Mouse (Mus musculus): ENCODE measurements around the gene Bcl2l15. TPM values are rescaled to one million over a fixed set of nuclear protein-coding genes. Genes with fewer than 3 reads are reported as not detected.
A peak's percentile ranks its signal among the peaks of the same experiment; 100 is the strongest.
"Not testable (repeated sequence)": the region's sequence is repeated elsewhere in the genome, so short reads cannot be mapped to it uniquely, and the experiment has no call there.

Bcl2l15 gene
- total and polyA plus RNA-seq, 3 experiments = 0.11 TPM; not detected in 2

GRCm38 (mm10) chr3:103791230-103792110 is 40.9 kb upstream of the Bcl2l15 start, which contains the start of gene Hipk1 (continued):
- TF ChIP-seq TAL1 (IDR thresholded peaks at IDR 0.05; ENCODE audit: low read length) (peak; percentile 19; the same call in 1 of the 2 replicates), POLR2A (IDR thresholded peaks at IDR 0.05; ENCODE audit: control insufficient read depth in 1 of 2, insufficient read depth in 1 of 2, low read depth in 1 of 2, low read length in 2 of 2, poor library complexity in 1 of 2) (peak; percentile 71 to 84), USF1 (IDR thresholded peaks at IDR 0.05; ENCODE audit: low read depth, low read length) (no peak), MAZ (IDR thresholded peaks at IDR 0.05; ENCODE audit: low read depth, low read length) (peak; percentile 93), NELFE (IDR thresholded peaks at IDR 0.05; ENCODE audit: low read depth, low read length) (peak; percentile 63)

- Histone ChIP-seq H3K79me2 (ENCODE audit: control insufficient read depth, insufficient read depth, low read length, poor library complexity) (peaks cover 35% of the 10 kb centered on the region), H3K9ac (ENCODE audit: control insufficient read depth, low read depth, low read length, poor library complexity, severe bottlenecking) (peak overlapping the region; percentile 92), H3K4me3 (ENCODE audit: control insufficient read depth in 1 of 2, insufficient read depth in 1 of 2, low read depth in 2 of 2, low read length in 2 of 2) (peak overlapping the region; percentile 56 to 75), H3K36me3 (ENCODE audit: control insufficient read depth in 1 of 2, insufficient read depth in 2 of 2, low read length in 2 of 2) (peaks cover 0 to 31% of the 10 kb centered on the region in 2 experiments; a peak in 2 of 4 replicates), H3K27ac (ENCODE audit: control insufficient read depth, low read depth, low read length) (peak overlapping the region; percentile 87), H3K4me1 (ENCODE audit: control insufficient read depth in 1 of 2, insufficient read depth in 2 of 2, low read length in 2 of 2) (peaks cover 13 to 18% of the 10 kb centered on the region in 2 experiments)
- TF ChIP-seq MAFK (IDR thresholded peaks at IDR 0.05; ENCODE audit: borderline replicate concordance, low read depth, low read length) = 0 out of 2 replicates have a peak, but pooled peaks have one; percentile 2
- TF ChIP-seq TBP (IDR thresholded peaks at IDR 0.05; ENCODE audit: low read depth, low read length) = peak; percentile 95
- not testable (repeated sequence) for H3K9me3 ChIP-seq (replicated peaks; ENCODE audit: insufficient read depth, low read length); H3K27me3 ChIP-seq (ENCODE audit: control insufficient read depth in 1 of 2, insufficient read depth in 2 of 2, low read length in 2 of 2); DNase-seq (ENCODE audit: low read depth, low spot score)
Observed at GRCm38 (mm10) chr3:103792111-103792406, 40.3 kb upstream of the Bcl2l15 start.

GRCm38 (mm10) chr3:103792566-103792965 is 39.8 kb upstream of the Bcl2l15 start:
- Histone ChIP-seq H3K9me3 (replicated peaks; ENCODE audit: insufficient read depth, low read length) (no peaks in the 10 kb centered on the region), H3K27ac (ENCODE audit: control insufficient read depth, low read depth, low read length) (peak overlapping the region; percentile 87; the same call in 1 of the 2 replicates), H3K79me2 (ENCODE audit: control insufficient read depth, insufficient read depth, low read length, poor library complexity) (peaks cover 30% of the 10 kb centered on the region), H3K4me3 (ENCODE audit: control insufficient read depth in 1 of 2, insufficient read depth in 1 of 2, low read depth in 2 of 2, low read length in 2 of 2) (peak overlapping the region in 1 of 2 experiments; percentile 4; a peak in 1 of 4 replicates), H3K9ac (ENCODE audit: control insufficient read depth, low read depth, low read length, poor library complexity, severe bottlenecking) (0 out of 2 replicates have a peak overlapping the region, but pooled peaks have one; percentile 17), H3K4me1 (ENCODE audit: control insufficient read depth in 1 of 2, insufficient read depth in 2 of 2, low read length in 2 of 2) (peaks cover 13 to 18% of the 10 kb centered on the region in 2 experiments), H3K36me3 (ENCODE audit: control insufficient read depth in 1 of 2, insufficient read depth in 2 of 2, low read length in 2 of 2) (peaks cover 0 to 31% of the 10 kb centered on the region in 2 experiments; a peak in 2 of 4 replicates), H3K27me3 (ENCODE audit: control insufficient read depth in 1 of 2, insufficient read depth in 2 of 2, low read length in 2 of 2) (no peaks in the 10 kb centered on the region)
- TF ChIP-seq JUND (IDR thresholded peaks at IDR 0.05; ENCODE audit: low read depth, low read length) (no peak), NELFE (IDR thresholded peaks at IDR 0.05; ENCODE audit: low read depth, low read length) (0 out of 2 replicates have a peak, but pooled peaks have one; percentile 1), MXI1 (IDR thresholded peaks at IDR 0.05; ENCODE audit: low read depth, low read length) (no peak)
- peak; percentile 29 for DNase-seq (ENCODE audit: low read depth, low spot score)

- no peak for DNase-seq (ENCODE audit: low read depth, low spot score)
- no peak overlapping the region for H3K4me3 ChIP-seq (ENCODE audit: control insufficient read depth in 1 of 2, insufficient read depth in 1 of 2, low read depth in 2 of 2, low read length in 2 of 2)
- H3K4me1 ChIP-seq (ENCODE audit: control insufficient read depth in 1 of 2, insufficient read depth in 2 of 2, low read length in 2 of 2) = peaks cover 30 to 31% of the 10 kb centered on the region in 2 experiments
- H3K27me3 ChIP-seq (ENCODE audit: control insufficient read depth in 1 of 2, insufficient read depth in 2 of 2, low read length in 2 of 2) = no peaks in the 10 kb centered on the region
- peaks cover under 1% of the 10 kb centered on the region; the same call in 1 of the 2 replicates for H3K79me2 ChIP-seq (ENCODE audit: control insufficient read depth, insufficient read depth, low read length, poor library complexity)
- H3K36me3 ChIP-seq (ENCODE audit: control insufficient read depth in 1 of 2, insufficient read depth in 2 of 2, low read length in 2 of 2) = peaks cover 0 to 42% of the 10 kb centered on the region in 2 experiments; a peak in 2 of 4 replicates
- no peak overlapping the region for H3K27ac ChIP-seq (ENCODE audit: control insufficient read depth, low read depth, low read length)
- no peak overlapping the region for H3K9ac ChIP-seq (ENCODE audit: control insufficient read depth, low read depth, low read length, poor library complexity, severe bottlenecking)
- no peaks in the 10 kb centered on the region for H3K9me3 ChIP-seq (replicated peaks; ENCODE audit: insufficient read depth, low read length)
- no peak for TF ChIP-seq TCF12 (IDR thresholded peaks at IDR 0.05; ENCODE audit: low read depth, low read length)
- no peak for TF ChIP-seq HCFC1 (IDR thresholded peaks at IDR 0.05; ENCODE audit: low read depth, low read length)
- no peak for TF ChIP-seq JUND (IDR thresholded peaks at IDR 0.05; ENCODE audit: low read depth, low read length)
- no peak for TF ChIP-seq ZKSCAN1 (IDR thresholded peaks at IDR 0.05; ENCODE audit: low read depth, low read length)
- TF ChIP-seq MAFK (IDR thresholded peaks at IDR 0.05; ENCODE audit: borderline replicate concordance, low read depth, low read length) = no peak
- TF ChIP-seq POLR2AphosphoS5 (IDR thresholded peaks at IDR 0.05; ENCODE audit: borderline replicate concordance, low read depth, low read length) = no peak
- no peak for TF ChIP-seq TAL1 (IDR thresholded peaks at IDR 0.05; ENCODE audit: low read length)
- TF ChIP-seq UBTF (IDR thresholded peaks at IDR 0.05; ENCODE audit: borderline replicate concordance, insufficient read depth, low read depth, low read length) = no peak
- no peak for TF ChIP-seq EP300 (IDR thresholded peaks at IDR 0.05; ENCODE audit: low read depth in 1 of 2, low read length in 2 of 2)
- TF ChIP-seq ZC3H11A (IDR thresholded peaks at IDR 0.05; ENCODE audit: low read depth, low read length) = no peak
- TF ChIP-seq CHD1 (IDR thresholded peaks at IDR 0.05; ENCODE audit: low read depth, low read length) = no peak
- TF ChIP-seq MYC (IDR thresholded peaks at IDR 0.05; ENCODE audit: low read depth, low read length) = no peak
- no peak for TF ChIP-seq USF2 (IDR thresholded peaks at IDR 0.05; ENCODE audit: borderline replicate concordance in 1 of 2, insufficient read depth in 1 of 2, low read depth in 1 of 2, low read length in 2 of 2)
- TF ChIP-seq RAD21 (IDR thresholded peaks at IDR 0.05; ENCODE audit: low read depth, low read length) = no peak
Observed at GRCm38 (mm10) chr3:103796389-103796788, 36.0 kb upstream of the Bcl2l15 start.
